Mouse (Mus musculus) heart, postnatal 14 days (tissue): Measurements from ENCODE around the gene Ykt6. TPM values are rescaled to one million over a fixed set of nuclear protein-coding genes. Genes with fewer than 3 reads are reported as not detected.

Experiments used
- DNase-seq, 2 experiments: peaks; one replicate each; pipeline ENCODE4 v3.0.0; 2021 to 2022
- intact Hi-C: fragments of 180-260 bp; cut with DNase I; formaldehyde crosslinking; loops from one replicate; pipeline ENCODE4 v1.15.1; 2025
- total RNA-seq, 2 experiments: library from RNA; stranded (reverse); gene quantifications; 2 replicates each; pipeline ENCODE4 v1.2.3; 2021

Gene Ykt6
- total RNA-seq, 2 experiments from 2014 or later: 72.2 to 75.4 TPM

DNA sequence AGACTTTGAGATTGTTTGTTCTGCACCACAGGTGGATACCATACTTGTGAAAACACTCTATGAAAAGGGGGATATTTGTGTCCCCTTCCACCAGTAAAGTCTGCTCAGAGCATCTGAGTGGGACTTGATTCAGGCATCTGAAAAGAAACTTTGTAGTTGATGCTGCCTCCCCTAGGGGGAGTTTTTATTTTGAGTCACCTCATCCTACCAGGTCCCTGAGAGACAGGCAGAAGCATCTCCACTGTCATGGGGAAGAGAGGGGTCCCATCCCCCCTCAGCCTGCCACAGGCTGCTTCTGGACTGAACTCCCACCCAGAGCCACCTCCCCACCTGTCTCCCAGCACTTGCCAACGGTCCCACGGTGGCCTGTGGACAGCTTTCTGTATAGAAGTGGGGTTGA is 57.9 kb downstream of the Ykt6 start:
- intact Hi-C loops: no loop called here
- no peak for DNase-seq

GRCm38 (mm10) chr11:6015011-6015431 is 59.5 kb downstream of the Ykt6 start:
- intact Hi-C loops: no loop called here
- DNase-seq: no peak

DNA sequence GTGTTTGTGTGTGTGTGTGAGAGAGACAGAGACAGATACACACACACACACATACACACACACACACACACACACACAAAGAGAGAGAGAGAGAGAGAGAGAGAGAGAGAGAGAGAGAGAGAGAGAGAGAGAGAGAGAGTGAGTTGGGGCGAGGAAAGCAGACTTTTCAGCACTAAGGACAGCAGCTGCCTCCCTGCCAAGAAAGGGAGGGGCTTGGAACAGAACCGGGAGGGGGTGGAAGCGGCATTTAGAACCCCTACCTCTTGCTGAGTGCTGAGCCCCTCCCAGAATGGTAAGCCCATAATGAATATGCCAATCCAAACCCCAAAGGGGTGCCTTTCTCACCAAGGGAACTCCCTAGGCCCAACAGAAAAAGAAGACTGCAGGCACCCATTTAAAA is 60.9 kb downstream of the Ykt6 start:
- intact Hi-C loops: no loop called here
- DNase-seq: peak; percentile 36 to 70

- no peak for DNase-seq
- intact Hi-C loops: no loop called here
These were observed 61.4 kb downstream of the Ykt6 start for GRCm38 (mm10) chr11:6016797-6017395.

Other genes with a start within 250 kb of the Ykt6 start
- gene Mrps24, start 240.0 kb upstream of the Ykt6 start, total RNA-seq: 100 to 1,000 TPM; 129 to 130 TPM
- gene Urgcp, start 193.3 kb upstream of the Ykt6 start, total RNA-seq: 10 to 100 TPM; 55.6 to 66.5 TPM
- 10 to 100 TPM; 27.3 to 30.5 TPM for gene Dbnl, start 167.2 kb upstream of the Ykt6 start, total RNA-seq
- 100 to 1,000 TPM; 796 to 815 TPM for gene Pgam2, start 152.0 kb upstream of the Ykt6 start, total RNA-seq
- gene Polm, start 117.7 kb upstream of the Ykt6 start, total RNA-seq: 1 to 10 TPM; 4.2 to 5.0 TPM
- gene Aebp1, start 93.7 kb upstream of the Ykt6 start, total RNA-seq: 10 to 100 TPM; 27.1 to 32.5 TPM
- gene Pold2, start 77.4 kb upstream of the Ykt6 start, total RNA-seq: 10 to 100 TPM; 31.0 to 33.0 TPM
- 100 to 1,000 TPM; 304 to 849 TPM for gene Myl7, start 56.9 kb upstream of the Ykt6 start, total RNA-seq
- gene Gck, start 5.6 kb upstream of the Ykt6 start, total RNA-seq: 1 to 10 TPM; 4.6 to 6.6 TPM
- 1 to 10 TPM; 8.6 TPM for gene Camk2b, start 110.7 kb downstream of the Ykt6 start, total RNA-seq
- not detected for gene A730071L15Rik, start 244.3 kb downstream of the Ykt6 start, total RNA-seq
- 10 to 100 TPM; 56.3 to 57.6 TPM for gene Nudcd3, start 244.7 kb downstream of the Ykt6 start, total RNA-seq